Mouse (Mus musculus) testis, adult 2 months (tissue): ENCODE measurements at regions not wholly inside any gene's neighbourhood (a gene's known extent, or its start where the extent isn't known, plus 50 kb on each side); places are given as distances from the start of the nearest gene placed in this dataset.

Experiments used
- CTCF ChIP-seq: fragments of 200-500 bp; IDR thresholded peaks from 2 replicates; pipeline ENCODE4 v1.5.1; 2012; ENCODE audit warnings: low read depth, mild to moderate bottlenecking, inconsistent platforms, low read length, moderate library complexity; ENCODE audit not compliant: control insufficient read depth, insufficient read depth, insufficient replicate concordance
- POLR2A ChIP-seq: fragments of 200-500 bp; IDR thresholded peaks from 2 replicates; pipeline ENCODE4 v1.6.1; 2012; ENCODE audit warnings: low read depth, mild to moderate bottlenecking, inconsistent platforms, low read length, moderate library complexity; ENCODE audit not compliant: control insufficient read depth

GRCm38 (mm10) chr13:28400459-28400858 lies 143.1 kb downstream of the Gm11361 start:
- TF ChIP-seq CTCF (no peak), POLR2A (no peak)
